Mouse (Mus musculus) myocyte (in vitro differentiated cells): ENCODE data around the gene Ccl9. TPM values are rescaled to one million over a fixed set of nuclear protein-coding genes. Genes with fewer than 3 reads are reported as not detected.
A peak's percentile ranks its signal among the peaks of the same experiment; 100 is the strongest.

Source experiments
- H3K27me3 ChIP-seq: one replicate; pipeline ENCODE4 v1.6.1; 2011; ENCODE audit not compliant: control insufficient read depth, insufficient read depth, insufficient read length
- H3K36me3 ChIP-seq: one replicate; pipeline ENCODE4 v1.6.1; 2011; ENCODE audit not compliant: control insufficient read depth, insufficient read depth
- H3K4me2 ChIP-seq: one replicate; pipeline ENCODE4 v1.6.1; 2011; ENCODE audit warnings: low read depth, control low read depth
- H3K4me3 ChIP-seq: one replicate; pipeline ENCODE4 v1.5.1; 2011; ENCODE audit warnings: mild to moderate bottlenecking, control low read depth, moderate library complexity
- H3K79me2 ChIP-seq: one replicate; pipeline ENCODE4 v1.6.1; 2011; ENCODE audit not compliant: control insufficient read depth, insufficient read depth
- H3ac ChIP-seq: one replicate; pipeline ENCODE4 v1.6.1; 2011; ENCODE audit not compliant: control insufficient read depth, insufficient read length
- CEBPB ChIP-seq: IDR thresholded peaks from 2 replicates; pipeline ENCODE4 v1.6.1; 2011; ENCODE audit warnings: mild to moderate bottlenecking, moderate library complexity; ENCODE audit not compliant: poor library complexity, insufficient read depth, severe bottlenecking
- E2F4 ChIP-seq: IDR thresholded peaks from one replicate; pipeline ENCODE4 v1.6.1; 2011; ENCODE audit warnings: mild to moderate bottlenecking, control low read depth, moderate library complexity; ENCODE audit not compliant: insufficient read depth
- MAX ChIP-seq: IDR thresholded peaks from one replicate; pipeline ENCODE4 v1.6.1; 2011; ENCODE audit warnings: low read depth, mild to moderate bottlenecking, control low read depth
- MYOD1 ChIP-seq, 3 experiments: IDR thresholded peaks; one replicate each; pipeline ENCODE4 v1.6.1; 2011; ENCODE audit warnings: control low read depth in 2 of 3, low read depth in 2 of 3, mild to moderate bottlenecking in 2 of 3, moderate library complexity in 1 of 3; ENCODE audit not compliant: insufficient read length in 2 of 3, control insufficient read depth in 1 of 3
- MYOG ChIP-seq, 3 experiments: IDR thresholded peaks; one replicate each; pipeline ENCODE4 v1.6.1; 2011; ENCODE audit warnings: control low read depth in 2 of 3, low read depth in 2 of 3, mild to moderate bottlenecking in 2 of 3; ENCODE audit not compliant: insufficient read length in 2 of 3, control insufficient read depth in 1 of 3, insufficient read depth in 1 of 3
- POLR2A ChIP-seq: IDR thresholded peaks from one replicate; pipeline ENCODE4 v1.6.1; 2011; ENCODE audit warnings: low read depth, mild to moderate bottlenecking, control low read depth, moderate library complexity; ENCODE audit not compliant: insufficient read length
- POLR2AphosphoS2 ChIP-seq: IDR thresholded peaks from one replicate; pipeline ENCODE4 v1.6.1; 2011; ENCODE audit warnings: low read depth, control low read depth; ENCODE audit not compliant: insufficient read length
- REST ChIP-seq: IDR thresholded peaks from one replicate; pipeline ENCODE4 v1.6.1; 2011; ENCODE audit warnings: mild to moderate bottlenecking, control low read depth, moderate library complexity; ENCODE audit not compliant: insufficient read depth, insufficient read length
- SRF ChIP-seq: IDR thresholded peaks from one replicate; pipeline ENCODE4 v1.6.1; 2011; ENCODE audit warnings: low read depth; ENCODE audit not compliant: control insufficient read depth, insufficient read length
- TCF12 ChIP-seq: IDR thresholded peaks from one replicate; pipeline ENCODE4 v1.6.1; 2011; ENCODE audit warnings: mild to moderate bottlenecking, control low read depth; ENCODE audit not compliant: poor library complexity, insufficient read depth, severe bottlenecking
- TCF3 ChIP-seq: IDR thresholded peaks from one replicate; pipeline ENCODE4 v1.6.1; 2011; ENCODE audit warnings: low read depth, control low read depth; ENCODE audit not compliant: insufficient read length
- USF1 ChIP-seq: IDR thresholded peaks from one replicate; pipeline ENCODE4 v1.6.1; 2011; ENCODE audit warnings: low read depth, mild to moderate bottlenecking, control low read depth, moderate library complexity
- polyA plus RNA-seq: library from polyadenylated mRNA; unstranded; fragments of >200 nt; fragmentation: generic; extraction: Trizol; gene quantifications from one replicate; pipeline ENCODE4 v1.2.1, GENCODE M21; 2012; ENCODE audit warnings: missing spikeins

Gene Ccl9
- polyA plus RNA-seq, 1 experiment: 8.2 TPM

- TF ChIP-seq MAX (no peak), USF1 (no peak), CEBPB (no peak), REST (no peak), TCF3 (no peak), MYOG (IDR thresholded peaks at IDR 0.05; ENCODE audit: control insufficient read depth in 1 of 3, insufficient read depth in 1 of 3, insufficient read length in 2 of 3, low read depth in 2 of 3) (no peak)
- no peaks in the 10 kb centered on the region for H3K27me3 ChIP-seq
Measured at GRCm38 (mm10) chr11:83610900-83611299, 32.5 kb upstream of the Ccl9 start.

GRCm38 (mm10) chr11:83606396-83606795 is 28.0 kb upstream of the Ccl9 start:
- no peaks in the 10 kb centered on the region for H3K36me3 ChIP-seq
- H3K4me2 ChIP-seq: no peak overlapping the region
- no peak overlapping the region for H3K4me3 ChIP-seq
- H3K27me3 ChIP-seq: no peaks in the 10 kb centered on the region
- no peak for TF ChIP-seq E2F4
- TF ChIP-seq TCF3: no peak
- no peaks in the 10 kb centered on the region for H3K79me2 ChIP-seq
- H3ac ChIP-seq: no peak overlapping the region

More at GRCm38 (mm10) chr11:83610900-83611299, 32.5 kb upstream of the Ccl9 start:
- Histone ChIP-seq H3K4me2 (no peak overlapping the region), H3K4me3 (no peak overlapping the region), H3K79me2 (no peaks in the 10 kb centered on the region), H3K36me3 (no peaks in the 10 kb centered on the region), H3ac (no peak overlapping the region)

- no peak overlapping the region for H3ac ChIP-seq
- H3K27me3 ChIP-seq: no peaks in the 10 kb centered on the region
- TF ChIP-seq POLR2AphosphoS2 (no peak), TCF12 (no peak), REST (no peak), CEBPB (no peak), TCF3 (no peak), MAX (no peak), USF1 (no peak), SRF (no peak), MYOD1 (IDR thresholded peaks at IDR 0.05; ENCODE audit: control insufficient read depth in 1 of 3, insufficient read length in 2 of 3, low read depth in 2 of 3) (no peak), E2F4 (no peak)
- no peak overlapping the region for H3K4me2 ChIP-seq
- H3K79me2 ChIP-seq: no peaks in the 10 kb centered on the region
- H3K4me3 ChIP-seq: no peak overlapping the region
- H3K36me3 ChIP-seq: no peaks in the 10 kb centered on the region
Measured at GRCm38 (mm10) chr11:83605535-83605934, 27.1 kb upstream of the Ccl9 start.

GRCm38 (mm10) chr11:83604698-83605097 is 26.3 kb upstream of the Ccl9 start:
- no peak overlapping the region for H3K4me2 ChIP-seq
- H3K27me3 ChIP-seq: no peaks in the 10 kb centered on the region
- no peak overlapping the region for H3K4me3 ChIP-seq
- no peaks in the 10 kb centered on the region for H3K36me3 ChIP-seq
- no peaks in the 10 kb centered on the region for H3K79me2 ChIP-seq
- H3ac ChIP-seq: no peak overlapping the region
- TF ChIP-seq MAX: no peak

GRCm38 (mm10) chr11:83603399-83603798 is 25.0 kb upstream of the Ccl9 start:
- H3ac ChIP-seq: no peak overlapping the region
- H3K79me2 ChIP-seq: no peaks in the 10 kb centered on the region
- no peak overlapping the region for H3K4me2 ChIP-seq
- no peaks in the 10 kb centered on the region for H3K27me3 ChIP-seq
- TF ChIP-seq TCF12: no peak
- TF ChIP-seq CEBPB: peak; percentile 54; the same call in 1 of the 2 replicates
- no peak for TF ChIP-seq SRF
- no peak for TF ChIP-seq MAX
- TF ChIP-seq TCF3: no peak
- H3K36me3 ChIP-seq: no peaks in the 10 kb centered on the region
- H3K4me3 ChIP-seq: no peak overlapping the region

GRCm38 (mm10) chr11:83600576-83600975 is 22.1 kb upstream of the Ccl9 start:
- H3K27me3 ChIP-seq: no peaks in the 10 kb centered on the region
- H3K79me2 ChIP-seq: no peaks in the 10 kb centered on the region
- no peak overlapping the region for H3ac ChIP-seq
- no peaks in the 10 kb centered on the region for H3K36me3 ChIP-seq
- no peak for TF ChIP-seq E2F4
- no peak for TF ChIP-seq MYOD1 (IDR thresholded peaks at IDR 0.05; ENCODE audit: control insufficient read depth in 1 of 3, insufficient read length in 2 of 3, low read depth in 2 of 3)
- no peak for TF ChIP-seq POLR2AphosphoS2
- TF ChIP-seq MYOG (IDR thresholded peaks at IDR 0.05; ENCODE audit: control insufficient read depth in 1 of 3, insufficient read depth in 1 of 3, insufficient read length in 2 of 3, low read depth in 2 of 3): no peak
- TF ChIP-seq MAX: no peak
- TF ChIP-seq TCF12: no peak
- no peak for TF ChIP-seq TCF3
- TF ChIP-seq CEBPB: no peak
- TF ChIP-seq USF1: no peak
- TF ChIP-seq SRF: no peak
- TF ChIP-seq POLR2A: no peak
- no peak for TF ChIP-seq REST
- no peak overlapping the region for H3K4me2 ChIP-seq
- H3K4me3 ChIP-seq: no peak overlapping the region
